Mouse (Mus musculus): ENCODE measurements around the gene Elmo1. TPM values are rescaled to one million over a fixed set of nuclear protein-coding genes. Genes with fewer than 3 reads are reported as not detected.

The Elmo1 gene
- 10 to 100 TPM in 1 of 2 experiments, 1 to 10 TPM in 1; 9.8 to 10.2 TPM for total RNA-seq (2021)

- intact Hi-C loops (cut with DNase I) = loop anchor here (1.0 to 5.0 kb wide), 3 partner anchors 42 to 183 kb away; no protein-coding TSS in a partner anchor
- peak; percentile 63 for DNase-seq (ENCODE audit: low spot score)
Measured at GRCm38 (mm10) chr13:20090133-20090710, at the start of gene Elmo1. TSS of gene Elmo1 (plus strand) at chr13:20090596.

- intact Hi-C loops (cut with DNase I) = loop anchor here (5.0 kb wide), 1 partner anchor 46 kb away; no protein-coding TSS in a partner anchor
- DNase-seq (ENCODE audit: low spot score) = no peak
Measured at GRCm38 (mm10) chr13:20041169-20041830, 49.1 kb upstream of the Elmo1 start.

- intact Hi-C loops (cut with DNase I) = loop anchor here (5.0 kb wide), 1 partner anchor 44 kb away; no protein-coding TSS in a partner anchor
- DNase-seq (ENCODE audit: low spot score) = no peak
Measured at GRCm38 (mm10) chr13:20042856-20043255, 47.5 kb upstream of the Elmo1 start.

- intact Hi-C loops (cut with DNase I) = no loop called here
- DNase-seq (ENCODE audit: low spot score) = no peak
Measured at GRCm38 (mm10) chr13:20045350-20045749, 45.0 kb upstream of the Elmo1 start.

- no peak for DNase-seq (ENCODE audit: low spot score)
- intact Hi-C loops (cut with DNase I) = no loop called here
Measured at GRCm38 (mm10) chr13:20045836-20046235, 44.6 kb upstream of the Elmo1 start.

GRCm38 (mm10) chr13:20046406-20046805 is 44.0 kb upstream of the Elmo1 start:
- no peak for DNase-seq (ENCODE audit: low spot score)

GRCm38 (mm10) chr13:20047926-20048836 is 42.2 kb upstream of the Elmo1 start:
- DNase-seq (ENCODE audit: low spot score) = no peak
- intact Hi-C loops (cut with DNase I) = no loop called here

More at GRCm38 (mm10) chr13:20046406-20046805, 44.0 kb upstream of the Elmo1 start:
- intact Hi-C loops (cut with DNase I) = no loop called here

- intact Hi-C loops (cut with DNase I) = no loop called here
- no peak for DNase-seq (ENCODE audit: low spot score)
Measured at GRCm38 (mm10) chr13:20048837-20049160, 41.6 kb upstream of the Elmo1 start.

GRCm38 (mm10) chr13:20049654-20050053 is 40.7 kb upstream of the Elmo1 start:
- DNase-seq (ENCODE audit: low spot score) = no peak
- intact Hi-C loops (cut with DNase I) = no loop called here

GRCm38 (mm10) chr13:20050149-20050548 is 40.2 kb upstream of the Elmo1 start:
- intact Hi-C loops (cut with DNase I) = no loop called here
- no peak for DNase-seq (ENCODE audit: low spot score)

GRCm38 (mm10) chr13:20057926-20058325 is 32.5 kb upstream of the Elmo1 start:
- no peak for DNase-seq (ENCODE audit: low spot score)
- intact Hi-C loops (cut with DNase I) = no loop called here

GRCm38 (mm10) chr13:20061031-20061430 is 29.4 kb upstream of the Elmo1 start:
- no peak for DNase-seq (ENCODE audit: low spot score)
- intact Hi-C loops (cut with DNase I) = no loop called here

- no peak for DNase-seq (ENCODE audit: low spot score)
- intact Hi-C loops (cut with DNase I) = no loop called here
Measured at GRCm38 (mm10) chr13:20063331-20063730, 27.1 kb upstream of the Elmo1 start.

- DNase-seq (ENCODE audit: low spot score) = no peak
- intact Hi-C loops (cut with DNase I) = no loop called here
Measured at GRCm38 (mm10) chr13:20072043-20072442, 18.4 kb upstream of the Elmo1 start.

GRCm38 (mm10) chr13:20072994-20073393 is 17.4 kb upstream of the Elmo1 start:
- intact Hi-C loops (cut with DNase I) = no loop called here
- no peak for DNase-seq (ENCODE audit: low spot score)

GRCm38 (mm10) chr13:20076521-20076920 is 13.9 kb upstream of the Elmo1 start:
- intact Hi-C loops (cut with DNase I) = no loop called here
- DNase-seq (ENCODE audit: low spot score) = no peak

GRCm38 (mm10) chr13:20077237-20077636 is 13.2 kb upstream of the Elmo1 start:
- intact Hi-C loops (cut with DNase I) = no loop called here

GRCm38 (mm10) chr13:20090711-20091603 is 561 bp downstream of the Elmo1 start:
- DNase-seq (ENCODE audit: low spot score) = peak; percentile 47
- intact Hi-C loops (cut with DNase I) = loop anchor here (1.0 to 5.0 kb wide), 3 partner anchors 41 to 182 kb away; no protein-coding TSS in a partner anchor

More at GRCm38 (mm10) chr13:20077237-20077636, 13.2 kb upstream of the Elmo1 start:
- no peak for DNase-seq (ENCODE audit: low spot score)

GRCm38 (mm10) chr13:20091604-20091926 is 1.2 kb downstream of the Elmo1 start:
- no peak for DNase-seq (ENCODE audit: low spot score)
- intact Hi-C loops (cut with DNase I) = loop anchor here (2.0 to 5.0 kb wide), 2 partner anchors 41 to 181 kb away; no protein-coding TSS in a partner anchor

All from heart, postnatal 25 days (tissue).